Mouse (Mus musculus): ENCODE results near the gene Helz2. TPM values are rescaled to one million over a fixed set of nuclear protein-coding genes. Genes with fewer than 3 reads are reported as not detected.
A peak's percentile ranks its signal among the peaks of the same experiment; 100 is the strongest.

The Helz2 gene
- total RNA-seq, 2 experiments from 2014 or later = 1.8 to 2.1 TPM

- DNase-seq (ENCODE audit: low spot score in 2 of 2) = no peak
- intact Hi-C loops (cut with DNase I) = no loop called here
Measured at GRCm38 (mm10) chr2:181240806-181241440, 904 bp downstream of the Helz2 start.

- DNase-seq (ENCODE audit: low spot score in 2 of 2) = peak in 1 of 2 experiments; percentile 12
- intact Hi-C loops (cut with DNase I) = no loop called here
Measured at GRCm38 (mm10) chr2:181239261-181239660, 2.6 kb downstream of the Helz2 start.

GRCm38 (mm10) chr2:181238861-181239260, 3.0 kb downstream of the Helz2 start:
- intact Hi-C loops (cut with DNase I) = no loop called here

GRCm38 (mm10) chr2:181238091-181238610, 3.7 kb downstream of the Helz2 start:
- no peak for DNase-seq (ENCODE audit: low spot score in 2 of 2)
- intact Hi-C loops (cut with DNase I) = no loop called here

More at GRCm38 (mm10) chr2:181238861-181239260, 3.0 kb downstream of the Helz2 start:
- DNase-seq (ENCODE audit: low spot score in 2 of 2) = no peak

- intact Hi-C loops (cut with DNase I) = no loop called here
- no peak for DNase-seq (ENCODE audit: low spot score in 2 of 2)
Measured at GRCm38 (mm10) chr2:181237251-181238014, 4.4 kb downstream of the Helz2 start.

- intact Hi-C loops (cut with DNase I) = no loop called here
- DNase-seq (ENCODE audit: low spot score in 2 of 2) = no peak
Measured at GRCm38 (mm10) chr2:181235681-181236566, 5.9 kb downstream of the Helz2 start.

- intact Hi-C loops (cut with DNase I) = no loop called here
- DNase-seq (ENCODE audit: low spot score in 2 of 2) = no peak
Measured at GRCm38 (mm10) chr2:181234680-181235079, 7.1 kb downstream of the Helz2 start.

- DNase-seq (ENCODE audit: low spot score in 2 of 2) = no peak
- intact Hi-C loops (cut with DNase I) = no loop called here
Measured at GRCm38 (mm10) chr2:181233443-181233842, 8.4 kb downstream of the Helz2 start.

- intact Hi-C loops (cut with DNase I) = no loop called here
- DNase-seq (ENCODE audit: low spot score in 2 of 2) = no peak
Measured at GRCm38 (mm10) chr2:181231171-181231570, 10.7 kb downstream of the Helz2 start.

GRCm38 (mm10) chr2:181228335-181228734, 13.5 kb downstream of the Helz2 start:
- intact Hi-C loops (cut with DNase I) = no loop called here
- DNase-seq (ENCODE audit: low spot score in 2 of 2) = no peak

GRCm38 (mm10) chr2:181227122-181227521, 14.7 kb downstream of the Helz2 start:
- intact Hi-C loops (cut with DNase I) = no loop called here
- DNase-seq (ENCODE audit: low spot score in 2 of 2) = no peak

GRCm38 (mm10) chr2:181224994-181225393, 16.8 kb downstream of the Helz2 start:
- intact Hi-C loops (cut with DNase I) = no loop called here

GRCm38 (mm10) chr2:181220361-181220760, 21.5 kb downstream of the Helz2 start:
- intact Hi-C loops (cut with DNase I) = no loop called here
- no peak for DNase-seq (ENCODE audit: low spot score in 2 of 2)

More at GRCm38 (mm10) chr2:181224994-181225393, 16.8 kb downstream of the Helz2 start:
- no peak for DNase-seq (ENCODE audit: low spot score in 2 of 2)

GRCm38 (mm10) chr2:181219538-181220216, 22.1 kb downstream of the Helz2 start, which contains the start of gene Fndc11:
Gene Fndc11 (plus strand): TSS chr2:181220013.
- DNase-seq (ENCODE audit: low spot score in 2 of 2) = peak; percentile 40 to 62
- intact Hi-C loops (cut with DNase I) = no loop called here

GRCm38 (mm10) chr2:181218881-181219485, 22.8 kb downstream of the Helz2 start:
- no peak for DNase-seq (ENCODE audit: low spot score in 2 of 2)
- intact Hi-C loops (cut with DNase I) = no loop called here

GRCm38 (mm10) chr2:181216037-181216436, 25.8 kb downstream of the Helz2 start:
- no peak for DNase-seq (ENCODE audit: low spot score in 2 of 2)
- intact Hi-C loops (cut with DNase I) = no loop called here

GRCm38 (mm10) chr2:181213021-181213445, 28.8 kb downstream of the Helz2 start, which contains the start of gene Srms:
Gene Srms (minus strand): TSS chr2:181213185.
- intact Hi-C loops (cut with DNase I) = no loop called here
- no peak for DNase-seq (ENCODE audit: low spot score in 2 of 2)

- intact Hi-C loops (cut with DNase I) = no loop called here
- DNase-seq (ENCODE audit: low spot score in 2 of 2) = no peak
Measured at GRCm38 (mm10) chr2:181212389-181213020, 29.3 kb downstream of the Helz2 start.
